Mouse (Mus musculus) brain, embryonic 14.5 days (tissue): ENCODE measurements around the gene Myl12a.

Experiments
- CTCF ChIP-seq: fragments of 200-500 bp; IDR thresholded peaks from 2 replicates; pipeline ENCODE4 v1.5.1; 2012; ENCODE audit warnings: inconsistent platforms, mild to moderate bottlenecking, moderate library complexity, borderline replicate concordance; ENCODE audit not compliant: insufficient read depth, insufficient read length; ENCODE audit errors: extremely low read depth
- POLR2A ChIP-seq: fragments of 200-500 bp; IDR thresholded peaks from 2 replicates; pipeline ENCODE4 v1.6.1; 2012; ENCODE audit warnings: mild to moderate bottlenecking, inconsistent platforms, borderline replicate concordance; ENCODE audit not compliant: poor library complexity, insufficient read depth, insufficient read length, severe bottlenecking; ENCODE audit errors: extremely low read depth

DNA sequence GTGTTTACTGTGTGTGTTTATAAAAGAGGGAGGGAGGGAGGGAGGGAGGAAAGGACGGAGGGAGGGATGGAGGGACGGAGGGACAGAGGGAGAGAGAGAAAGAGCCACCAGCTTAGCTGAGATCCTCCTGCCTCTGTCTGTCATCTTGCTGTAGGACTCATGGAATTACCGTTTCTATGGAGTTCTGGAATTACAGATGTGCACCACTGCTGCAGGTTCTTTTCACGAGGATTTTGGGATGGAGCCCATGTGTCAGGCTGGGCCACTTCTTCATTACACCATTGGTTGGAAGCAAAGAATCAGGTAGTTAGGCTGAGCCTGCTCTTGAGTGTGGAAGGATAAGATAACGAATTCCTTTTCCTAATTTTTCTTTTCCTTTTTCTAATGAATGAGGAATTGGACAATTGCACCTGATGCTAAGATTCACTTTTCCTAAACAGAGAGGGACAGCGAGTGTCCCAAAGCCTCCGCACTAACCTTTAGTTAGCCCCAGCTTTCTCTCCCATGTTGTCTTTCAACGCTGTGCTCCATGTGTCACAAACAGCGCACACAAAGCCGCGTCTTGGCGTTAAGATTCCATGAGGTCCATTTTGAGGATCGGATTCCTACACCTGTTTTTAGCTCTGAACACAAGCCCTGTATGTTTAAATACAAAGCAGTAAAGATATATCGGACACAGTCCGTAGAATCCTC lies 16.1 kb upstream of the Myl12a start:
- no peak for TF ChIP-seq POLR2A
- TF ChIP-seq CTCF: no peak
